Mouse (Mus musculus) frontal cortex, postnatal 10 days (tissue): ENCODE data around the gene Elobl.
"Not testable (repeated sequence)": the region's sequence is repeated elsewhere in the genome, so short reads cannot be mapped to it uniquely, and the experiment has no call there.

Experiments
- DNase-seq, 2 experiments: peaks; one replicate each; pipeline ENCODE4 v3.0.0; 2022; ENCODE audit warnings: low spot score in 2 of 2, mixed read lengths in 1 of 2

Gene Elobl

GRCm38 (mm10) chr11:88966881-88967361 lies at the start of gene Elobl:
TSS of gene Elobl (minus strand) at chr11:88966931.
- no peak for DNase-seq

GRCm38 (mm10) chr11:89012241-89012640 lies 45.5 kb upstream of the Elobl start:
- no peak for DNase-seq

GRCm38 (mm10) chr11:89009496-89009895 lies 42.8 kb upstream of the Elobl start:
- no peak for DNase-seq

- no peak for DNase-seq
Measured at GRCm38 (mm10) chr11:89009066-89009465, 42.3 kb upstream of the Elobl start.

- no peak for DNase-seq
Measured at GRCm38 (mm10) chr11:89007582-89007981, 40.9 kb upstream of the Elobl start.

- no peak for DNase-seq
Measured at GRCm38 (mm10) chr11:89006404-89006803, 39.7 kb upstream of the Elobl start.

- DNase-seq, result no peak
Measured at GRCm38 (mm10) chr11:89005473-89005872, 38.7 kb upstream of the Elobl start.

- DNase-seq, result no peak
Measured at GRCm38 (mm10) chr11:89003726-89004125, 37.0 kb upstream of the Elobl start.

GRCm38 (mm10) chr11:89003078-89003477 lies 36.3 kb upstream of the Elobl start:
- no peak for DNase-seq

- DNase-seq, result no peak
Measured at GRCm38 (mm10) chr11:89002621-89003020, 35.9 kb upstream of the Elobl start.

GRCm38 (mm10) chr11:89002068-89002467 lies 35.3 kb upstream of the Elobl start:
- no peak for DNase-seq

- no peak for DNase-seq
Measured at GRCm38 (mm10) chr11:89001569-89001968, 34.8 kb upstream of the Elobl start.

GRCm38 (mm10) chr11:89000527-89000819 lies 33.7 kb upstream of the Elobl start:
- DNase-seq, result no peak

GRCm38 (mm10) chr11:88999723-89000526 lies 33.2 kb upstream of the Elobl start:
- DNase-seq, result no peak

- peak; percentile 60 to 65 for DNase-seq
Measured at GRCm38 (mm10) chr11:88998974-88999722, 32.4 kb upstream of the Elobl start, which contains the start of gene Trim25. TSS of gene Trim25 (plus strand) at chr11:88999376.

- no peak for DNase-seq
Measured at GRCm38 (mm10) chr11:88998406-88998805, 31.7 kb upstream of the Elobl start.

GRCm38 (mm10) chr11:88997343-88997742 lies 30.6 kb upstream of the Elobl start:
- DNase-seq, result not testable (repeated sequence)

GRCm38 (mm10) chr11:88996427-88996826 lies 29.7 kb upstream of the Elobl start:
- no peak for DNase-seq

GRCm38 (mm10) chr11:88995616-88996015 lies 28.9 kb upstream of the Elobl start:
- no peak for DNase-seq

- DNase-seq, result no peak
Measured at GRCm38 (mm10) chr11:88994492-88994891, 27.8 kb upstream of the Elobl start.

GRCm38 (mm10) chr11:88993625-88994024 lies 26.9 kb upstream of the Elobl start:
- DNase-seq, result peak in 1 of 2 experiments; percentile 40

GRCm38 (mm10) chr11:88993186-88993585 lies 26.5 kb upstream of the Elobl start:
- DNase-seq, result no peak

- DNase-seq, result no peak
Measured at GRCm38 (mm10) chr11:88989530-88989929, 22.8 kb upstream of the Elobl start.
